Mouse (Mus musculus): ENCODE results near the gene Gli2. TPM values are rescaled to one million over a fixed set of nuclear protein-coding genes. Genes with fewer than 3 reads are reported as not detected.

Gene Gli2
- polyA plus RNA-seq, 1 experiment = not detected

DNA sequence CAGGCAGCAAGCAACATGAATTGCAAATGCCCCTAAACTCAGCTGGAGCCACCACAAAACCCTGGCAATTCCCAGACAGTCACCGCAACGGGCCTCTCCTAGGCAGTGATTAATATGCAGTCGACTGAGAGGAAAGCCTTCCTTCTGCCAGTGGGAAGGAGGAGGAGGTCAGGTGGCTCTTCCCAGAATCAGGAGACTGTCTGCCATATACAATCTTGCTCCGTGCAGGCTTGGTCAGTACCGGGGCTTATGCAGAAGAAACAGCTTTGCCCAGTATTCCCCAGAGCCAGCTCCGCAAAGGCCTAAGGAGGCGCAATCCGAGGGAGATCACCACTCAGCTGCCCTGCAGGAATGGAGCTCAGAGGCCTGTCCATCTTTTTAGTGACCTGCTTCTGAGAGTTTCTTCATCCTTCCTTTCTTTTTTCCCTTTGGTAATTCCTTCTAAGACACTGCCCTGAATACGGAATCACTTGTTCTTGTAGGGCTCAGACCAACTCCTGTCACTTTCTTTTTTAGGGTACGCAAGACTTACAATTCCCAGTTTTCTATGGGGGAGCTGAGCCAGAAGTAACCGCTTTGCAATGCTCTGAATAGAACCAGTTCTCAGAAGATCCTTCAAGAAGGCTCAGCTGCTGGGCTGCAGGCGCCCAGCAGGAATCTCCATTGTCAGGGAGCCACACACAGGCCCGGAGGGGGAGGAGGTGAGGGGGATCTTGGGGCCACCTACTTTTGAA, 142.6 kb downstream of the Gli2 start:
- TF ChIP-seq POLR2A (IDR thresholded peaks at IDR 0.05; ENCODE audit: borderline replicate concordance, low read depth, low read length) (no peak), CTCF (IDR thresholded peaks at IDR 0.05; ENCODE audit: low read depth, low read length) (no peak)
- Histone ChIP-seq H3K27ac (ENCODE audit: insufficient read depth, low read depth, low read length) (no peak overlapping the region), H3K4me1 (ENCODE audit: control insufficient read depth, insufficient read depth, low read length) (no peaks in the 10 kb centered on the region), H3K4me3 (ENCODE audit: insufficient read depth, low read length) (no peak overlapping the region)

DNA sequence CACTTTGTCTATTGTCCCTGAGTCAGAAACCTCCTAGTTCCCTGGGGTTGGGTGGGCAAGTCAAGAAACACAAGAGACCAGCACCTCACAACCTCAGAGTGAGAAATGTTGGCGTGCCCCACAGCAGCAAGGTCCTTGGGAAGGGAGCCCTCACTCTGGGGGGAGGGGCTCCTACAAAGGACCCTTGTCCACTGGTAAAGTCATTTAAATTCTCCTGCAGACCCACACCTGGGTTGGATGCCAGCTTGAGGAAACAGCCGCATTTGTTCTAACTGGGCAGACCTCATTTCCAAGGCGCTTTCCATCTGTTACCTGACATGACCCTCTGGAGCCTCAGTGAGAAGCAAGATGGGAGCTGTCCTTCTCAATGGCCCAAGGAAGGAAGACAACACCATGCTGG, 144.4 kb downstream of the Gli2 start:
- no peak for TF ChIP-seq CTCF (IDR thresholded peaks at IDR 0.05; ENCODE audit: low read depth, low read length)
- TF ChIP-seq POLR2A (IDR thresholded peaks at IDR 0.05; ENCODE audit: borderline replicate concordance, low read depth, low read length) = no peak
- no peak overlapping the region for H3K27ac ChIP-seq (ENCODE audit: insufficient read depth, low read depth, low read length)

DNA sequence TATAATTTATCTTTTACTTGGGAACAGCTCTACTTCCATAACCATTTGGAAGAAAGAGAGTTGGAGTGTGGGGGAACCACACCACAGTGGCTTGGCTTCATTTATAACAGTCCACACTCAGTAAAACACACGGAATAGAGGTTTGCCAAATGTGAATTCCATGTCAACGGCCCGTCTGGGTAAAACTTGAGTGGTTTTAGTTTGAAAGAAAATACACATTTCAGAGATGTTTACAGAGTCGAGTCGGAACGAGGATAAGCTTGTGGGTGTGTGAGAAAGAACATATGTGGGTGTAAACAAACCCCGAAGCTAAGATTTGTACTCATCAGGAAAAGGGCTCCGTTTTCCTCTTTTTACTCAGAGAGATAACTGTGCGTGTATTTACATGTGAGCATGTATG, 145.8 kb downstream of the Gli2 start:
- H3K4me3 ChIP-seq (ENCODE audit: insufficient read depth, low read length) = no peak overlapping the region
- no peak overlapping the region for H3K27ac ChIP-seq (ENCODE audit: insufficient read depth, low read depth, low read length)
- no peaks in the 10 kb centered on the region for H3K4me1 ChIP-seq (ENCODE audit: control insufficient read depth, insufficient read depth, low read length)
- no peak for TF ChIP-seq POLR2A (IDR thresholded peaks at IDR 0.05; ENCODE audit: borderline replicate concordance, low read depth, low read length)
- no peak for TF ChIP-seq CTCF (IDR thresholded peaks at IDR 0.05; ENCODE audit: low read depth, low read length)

More for the DNA sequence above, 144.4 kb downstream of the Gli2 start:
- Histone ChIP-seq H3K4me3 (ENCODE audit: insufficient read depth, low read length) (no peak overlapping the region), H3K4me1 (ENCODE audit: control insufficient read depth, insufficient read depth, low read length) (no peaks in the 10 kb centered on the region)

DNA sequence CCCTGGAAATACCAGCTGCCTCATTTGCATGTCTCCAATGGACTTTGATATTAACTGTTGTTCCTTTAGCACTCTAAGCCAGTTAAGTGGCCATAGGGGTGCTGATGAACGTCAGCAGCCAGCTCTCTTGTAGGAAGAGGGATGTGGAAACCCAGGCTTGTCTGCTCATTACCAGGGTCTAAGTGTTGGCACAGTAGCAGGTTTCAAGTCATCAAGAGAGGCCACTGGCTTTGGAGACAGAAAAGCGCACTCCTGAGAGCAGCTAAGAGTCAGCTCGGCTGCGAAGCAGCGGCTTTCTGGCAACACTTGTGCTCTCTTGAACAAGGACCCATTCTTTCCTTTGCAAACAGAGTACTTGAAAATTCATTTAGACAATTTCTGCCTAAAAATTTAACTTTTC, 148.1 kb downstream of the Gli2 start:
- Histone ChIP-seq H3K4me3 (ENCODE audit: insufficient read depth, low read length) (no peak overlapping the region), H3K27ac (ENCODE audit: insufficient read depth, low read depth, low read length) (no peak overlapping the region), H3K4me1 (ENCODE audit: control insufficient read depth, insufficient read depth, low read length) (no peaks in the 10 kb centered on the region)
- TF ChIP-seq POLR2A (IDR thresholded peaks at IDR 0.05; ENCODE audit: borderline replicate concordance, low read depth, low read length) (no peak), CTCF (IDR thresholded peaks at IDR 0.05; ENCODE audit: low read depth, low read length) (no peak)

DNA sequence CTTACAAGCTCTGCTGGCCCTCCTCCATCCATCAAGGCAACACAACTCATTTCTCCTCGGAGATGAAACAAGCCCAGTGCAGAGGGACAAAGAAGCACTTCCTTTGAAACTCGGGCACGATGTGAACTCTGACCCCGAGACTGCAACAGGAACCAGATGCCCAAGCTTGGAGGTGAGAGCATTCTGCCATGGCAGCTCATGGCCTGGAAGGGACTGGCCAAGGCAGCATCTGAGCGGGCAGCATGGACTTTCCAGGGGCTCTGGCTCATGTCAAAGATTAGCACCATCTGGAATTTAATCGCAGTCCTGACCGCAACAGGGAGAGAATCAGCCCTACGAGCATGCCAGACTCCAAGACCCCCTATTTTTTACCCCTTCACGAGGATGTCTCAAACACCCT, 148.5 kb downstream of the Gli2 start:
- H3K4me1 ChIP-seq (ENCODE audit: control insufficient read depth, insufficient read depth, low read length) = no peaks in the 10 kb centered on the region
- H3K4me3 ChIP-seq (ENCODE audit: insufficient read depth, low read length) = no peak overlapping the region
- TF ChIP-seq POLR2A (IDR thresholded peaks at IDR 0.05; ENCODE audit: borderline replicate concordance, low read depth, low read length) = no peak
- no peak for TF ChIP-seq CTCF (IDR thresholded peaks at IDR 0.05; ENCODE audit: low read depth, low read length)
- no peak overlapping the region for H3K27ac ChIP-seq (ENCODE audit: insufficient read depth, low read depth, low read length)

DNA sequence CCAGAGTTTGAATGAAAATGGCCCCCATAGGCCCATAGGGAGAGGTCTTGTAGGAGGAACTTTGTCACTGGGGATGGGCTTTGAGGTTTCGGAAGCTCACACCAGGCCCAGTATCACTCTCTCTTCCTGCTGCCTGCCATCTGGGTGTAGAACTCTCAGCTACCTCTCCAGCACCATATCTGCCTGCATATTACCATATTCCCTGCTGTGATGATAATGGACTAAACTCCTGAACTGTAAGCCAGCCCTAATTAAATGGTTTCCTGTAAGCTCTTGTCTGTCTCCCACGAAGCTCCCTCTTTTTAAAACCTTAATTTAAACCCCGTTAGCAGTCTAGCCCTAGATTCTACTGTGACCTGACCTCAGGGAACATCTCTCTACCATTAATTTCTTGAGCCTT, 149.0 kb downstream of the Gli2 start:
- TF ChIP-seq CTCF (IDR thresholded peaks at IDR 0.05; ENCODE audit: low read depth, low read length) (no peak), POLR2A (IDR thresholded peaks at IDR 0.05; ENCODE audit: borderline replicate concordance, low read depth, low read length) (no peak)
- Histone ChIP-seq H3K4me1 (ENCODE audit: control insufficient read depth, insufficient read depth, low read length) (no peaks in the 10 kb centered on the region), H3K4me3 (ENCODE audit: insufficient read depth, low read length) (no peak overlapping the region), H3K27ac (ENCODE audit: insufficient read depth, low read depth, low read length) (no peak overlapping the region)

DNA sequence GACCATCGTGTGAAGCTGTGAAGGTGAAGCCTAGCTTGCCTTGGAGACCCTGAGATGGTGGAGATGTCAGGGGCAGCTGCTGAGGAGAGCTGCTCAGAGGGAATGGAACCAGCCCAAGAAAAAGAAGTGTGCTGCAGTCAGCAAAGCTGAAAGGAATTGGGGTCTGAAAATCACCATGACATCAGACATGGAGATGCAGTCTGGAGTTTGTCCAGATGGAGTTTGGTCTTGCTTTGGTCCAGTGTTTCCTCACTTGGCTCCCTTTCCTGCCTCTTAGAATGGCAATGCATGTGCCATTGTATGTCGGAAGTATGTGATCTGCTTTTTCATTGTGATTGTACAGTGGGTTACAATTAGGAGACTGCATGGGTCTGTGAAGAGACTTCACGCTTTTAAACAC, 149.7 kb downstream of the Gli2 start:
- no peak overlapping the region for H3K27ac ChIP-seq (ENCODE audit: insufficient read depth, low read depth, low read length)
- no peak overlapping the region for H3K4me3 ChIP-seq (ENCODE audit: insufficient read depth, low read length)
- no peaks in the 10 kb centered on the region for H3K4me1 ChIP-seq (ENCODE audit: control insufficient read depth, insufficient read depth, low read length)
- TF ChIP-seq CTCF (IDR thresholded peaks at IDR 0.05; ENCODE audit: low read depth, low read length) (no peak), POLR2A (IDR thresholded peaks at IDR 0.05; ENCODE audit: borderline replicate concordance, low read depth, low read length) (no peak)

DNA sequence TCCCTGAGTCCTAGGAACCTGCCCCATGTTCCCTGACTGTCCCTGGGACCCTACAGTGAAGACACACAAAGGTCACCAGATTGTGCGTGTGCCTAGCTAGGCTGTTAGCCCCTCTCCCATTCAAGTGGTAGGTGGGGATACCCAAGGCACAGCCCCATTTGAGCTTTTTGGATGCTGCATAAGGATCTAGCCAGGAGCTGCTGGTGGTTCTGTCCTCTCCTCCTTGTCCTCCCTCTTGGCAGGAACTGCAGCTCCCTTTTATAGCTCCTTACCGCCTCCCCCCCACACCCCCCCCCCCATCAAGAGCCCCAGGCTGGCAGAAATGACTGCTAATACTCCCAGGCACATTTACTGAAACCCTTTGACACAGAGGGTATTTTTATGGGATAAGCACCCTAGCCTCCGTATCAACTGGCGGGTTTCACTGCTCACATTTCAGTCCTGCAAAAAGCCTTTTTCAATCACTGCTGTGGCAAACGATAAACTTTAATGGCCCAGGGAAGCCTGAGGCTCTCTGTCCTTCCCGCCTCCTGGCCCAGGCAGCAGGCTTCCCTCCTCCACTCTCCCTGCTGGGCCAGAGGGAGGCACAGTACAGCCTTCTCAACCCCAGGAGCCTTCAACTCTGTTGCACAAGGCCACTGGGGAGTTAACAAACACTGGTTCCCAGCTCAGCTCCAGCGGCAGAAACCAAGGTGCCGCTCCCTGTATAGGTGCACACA, 151.4 kb downstream of the Gli2 start:
- H3K4me3 ChIP-seq (ENCODE audit: insufficient read depth, low read length) = no peak overlapping the region
- no peaks in the 10 kb centered on the region for H3K4me1 ChIP-seq (ENCODE audit: control insufficient read depth, insufficient read depth, low read length)
- TF ChIP-seq CTCF (IDR thresholded peaks at IDR 0.05; ENCODE audit: low read depth, low read length) (no peak), POLR2A (IDR thresholded peaks at IDR 0.05; ENCODE audit: borderline replicate concordance, low read depth, low read length) (no peak)
- no peak overlapping the region for H3K27ac ChIP-seq (ENCODE audit: insufficient read depth, low read depth, low read length)

DNA sequence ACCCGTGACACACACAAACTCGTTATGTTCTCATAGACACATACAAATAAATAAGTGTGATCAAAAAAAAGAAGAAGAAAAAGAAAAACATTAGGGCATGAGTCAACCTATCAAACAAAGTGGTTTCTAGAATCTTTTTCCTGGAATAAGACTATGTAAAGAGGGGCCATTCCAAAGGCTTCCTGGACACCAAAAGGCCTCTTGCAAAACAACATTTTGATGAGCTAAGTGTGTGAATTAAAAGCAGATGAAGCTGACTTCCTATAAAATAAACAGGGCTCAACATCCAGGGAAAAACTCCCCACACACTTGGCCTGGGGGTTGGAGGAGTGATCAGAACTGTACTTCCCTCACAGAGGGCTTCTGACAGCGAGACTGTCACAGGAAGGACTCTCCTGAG, 155.1 kb downstream of the Gli2 start:
- no peak for TF ChIP-seq POLR2A (IDR thresholded peaks at IDR 0.05; ENCODE audit: borderline replicate concordance, low read depth, low read length)
- TF ChIP-seq CTCF (IDR thresholded peaks at IDR 0.05; ENCODE audit: low read depth, low read length) = no peak
- Histone ChIP-seq H3K27ac (ENCODE audit: insufficient read depth, low read depth, low read length) (no peak overlapping the region), H3K4me1 (ENCODE audit: control insufficient read depth, insufficient read depth, low read length) (no peaks in the 10 kb centered on the region), H3K4me3 (ENCODE audit: insufficient read depth, low read length) (no peak overlapping the region)

DNA sequence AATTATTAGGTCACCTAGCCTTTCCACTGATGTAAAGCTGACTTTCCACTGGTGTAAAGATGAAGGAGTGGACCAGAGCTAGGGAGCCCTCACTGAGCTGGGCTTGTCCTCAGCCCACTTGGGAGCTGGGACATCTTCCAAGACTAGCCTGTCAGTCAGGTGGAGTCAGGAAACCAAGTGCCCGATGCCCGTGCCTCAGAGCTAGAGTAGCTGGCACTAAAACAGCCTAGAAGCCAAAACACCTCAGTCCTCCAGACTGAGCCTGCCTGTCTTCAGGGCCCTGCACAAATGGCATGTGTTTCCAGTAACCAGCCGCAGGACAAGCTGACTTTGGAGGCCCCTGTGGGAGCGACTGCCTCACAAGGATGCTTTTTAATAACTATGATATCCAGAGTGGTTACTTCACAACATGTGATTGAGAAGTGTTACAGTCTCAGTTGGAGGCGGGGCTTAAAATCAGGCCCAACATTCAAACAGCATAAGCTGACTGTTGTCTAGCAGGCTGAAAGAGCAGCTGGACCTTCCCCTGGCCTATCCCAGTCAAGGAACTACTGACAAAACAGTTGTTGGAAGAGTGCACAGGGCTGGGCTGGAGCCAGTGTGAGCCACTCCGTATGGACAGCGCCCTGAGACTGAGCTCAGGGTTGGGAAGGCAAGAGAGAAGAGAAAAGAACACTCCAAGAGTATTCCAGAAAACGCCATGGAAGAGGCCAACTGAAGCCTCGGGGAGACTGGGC, 158.2 kb downstream of the Gli2 start:
- no peak overlapping the region for H3K4me3 ChIP-seq (ENCODE audit: insufficient read depth, low read length)
- no peak overlapping the region for H3K27ac ChIP-seq (ENCODE audit: insufficient read depth, low read depth, low read length)
- no peaks in the 10 kb centered on the region for H3K4me1 ChIP-seq (ENCODE audit: control insufficient read depth, insufficient read depth, low read length)
- TF ChIP-seq POLR2A (IDR thresholded peaks at IDR 0.05; ENCODE audit: borderline replicate concordance, low read depth, low read length) (no peak), CTCF (IDR thresholded peaks at IDR 0.05; ENCODE audit: low read depth, low read length) (no peak)
